Mouse (Mus musculus): ENCODE measurements at regions not wholly inside any gene's neighbourhood (a gene's known extent, or its start where the extent isn't known, plus 50 kb on each side); places are given as distances from the start of the nearest gene placed in this dataset.

DNA sequence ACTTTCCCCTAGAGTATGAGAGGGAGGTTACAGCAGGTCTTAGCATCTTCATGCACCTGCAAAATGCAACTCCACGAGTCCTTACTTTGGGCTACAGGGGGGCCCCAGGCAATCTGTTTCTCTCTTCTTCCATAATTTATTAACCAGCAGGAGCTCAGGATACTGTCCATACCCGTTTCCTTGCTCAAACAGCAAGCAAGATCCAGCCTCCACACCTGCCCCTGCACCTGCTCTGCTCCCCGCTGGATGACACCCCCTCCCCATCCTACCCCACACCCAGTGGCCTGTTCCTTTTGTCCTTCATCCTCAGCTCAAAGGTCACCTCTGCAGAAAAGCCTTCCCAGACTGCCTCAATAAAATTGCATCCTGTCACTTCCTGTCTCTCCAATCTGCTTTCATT, 56.1 kb upstream of the Shb start:
- DNase-seq (ENCODE audit: low spot score in 2 of 2), result no peak

DNA sequence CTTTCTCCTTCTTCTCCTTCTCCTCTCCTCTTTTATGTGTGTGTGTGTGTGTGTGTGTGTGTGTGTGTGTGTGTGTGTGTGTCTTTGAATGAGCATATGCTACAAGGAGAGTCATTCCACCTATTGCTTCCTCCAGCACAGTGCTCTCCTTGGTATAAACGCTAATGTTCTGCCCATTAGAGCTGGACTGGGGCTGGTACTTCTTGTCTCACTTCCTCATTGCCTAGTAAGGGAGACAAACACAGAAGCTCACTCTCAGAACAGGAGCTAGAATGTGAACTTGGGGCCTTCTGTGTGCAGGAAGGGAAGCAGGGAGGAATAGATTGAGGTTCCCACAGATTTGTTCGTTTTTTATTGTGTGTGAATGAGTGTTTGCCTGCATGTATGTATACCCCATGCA, 54.9 kb upstream of the Shb start:
- DNase-seq (ENCODE audit: low spot score in 2 of 2), result no peak

DNA sequence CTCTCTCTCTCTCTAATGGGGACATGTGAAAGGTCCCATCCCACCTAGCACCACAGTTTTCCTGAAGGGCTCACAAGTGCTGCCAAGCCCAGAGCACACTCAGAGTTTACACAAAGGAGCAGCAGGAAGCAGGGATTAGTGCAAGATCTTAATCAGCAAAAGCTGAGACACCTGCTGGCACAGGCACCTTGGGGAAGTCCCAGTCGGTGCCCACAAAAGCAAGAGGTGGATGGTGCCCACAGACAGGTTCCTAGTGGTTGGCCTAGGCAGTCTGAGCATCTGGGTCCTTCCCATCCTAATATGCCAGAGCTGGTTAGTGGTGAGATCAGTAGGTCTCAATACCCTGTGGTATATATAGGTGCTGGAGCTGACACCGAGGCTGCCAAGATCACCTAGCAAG, 54.0 kb upstream of the Shb start:
- DNase-seq (ENCODE audit: low spot score in 2 of 2), result no peak

DNA sequence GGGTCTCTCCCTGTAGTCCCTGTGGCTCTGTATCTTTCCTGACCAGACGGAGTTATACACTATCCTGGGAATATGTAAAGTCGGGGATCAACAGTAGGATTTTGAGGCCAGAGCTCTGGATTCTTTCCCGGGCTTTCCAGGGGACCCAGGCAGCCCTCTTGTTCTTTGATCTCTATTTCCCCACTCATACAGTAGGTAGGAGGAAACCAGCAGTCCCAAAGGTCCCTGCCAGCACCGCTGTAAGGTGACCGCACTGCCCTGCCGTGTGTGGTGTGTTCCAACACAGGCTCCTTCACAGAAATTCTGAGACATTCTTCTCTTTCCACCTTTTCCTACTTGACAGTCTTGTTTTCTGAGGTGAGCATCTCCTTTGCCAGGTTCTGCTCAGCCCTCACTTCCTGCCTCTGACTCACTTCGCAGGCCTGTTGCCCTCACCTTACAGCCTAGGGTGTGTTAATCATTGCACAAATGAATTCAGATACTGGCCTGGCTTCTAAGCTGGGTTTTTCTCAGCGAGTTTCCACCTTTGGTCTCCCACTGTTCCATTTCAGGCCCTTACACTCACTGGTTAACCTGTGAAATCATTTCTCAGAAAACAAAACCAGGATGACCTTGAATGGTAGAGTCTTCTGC, 53.0 kb upstream of the Shb start:
- DNase-seq (ENCODE audit: low spot score in 2 of 2), result no peak

DNA sequence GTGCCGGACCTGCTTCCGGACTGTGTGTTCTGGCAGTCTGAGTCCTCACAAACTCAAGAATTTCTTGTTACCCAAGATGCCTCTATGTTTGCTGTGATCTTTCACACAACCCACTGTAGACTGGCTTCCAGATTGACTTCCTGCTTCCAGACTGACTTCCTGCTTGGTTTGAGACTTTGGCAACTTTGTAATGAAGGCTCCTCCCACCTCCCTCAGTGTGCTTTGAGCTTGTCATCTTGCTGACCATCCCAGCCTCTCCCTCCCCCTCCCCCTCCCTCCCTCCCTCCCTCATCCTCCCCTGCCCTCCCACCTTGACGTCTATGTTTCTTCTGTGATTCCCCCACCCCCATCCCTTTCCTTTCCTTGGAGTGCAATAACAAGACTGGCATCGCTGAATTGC, 51.7 kb upstream of the Shb start:
- DNase-seq (ENCODE audit: low spot score in 2 of 2), result no peak

DNA sequence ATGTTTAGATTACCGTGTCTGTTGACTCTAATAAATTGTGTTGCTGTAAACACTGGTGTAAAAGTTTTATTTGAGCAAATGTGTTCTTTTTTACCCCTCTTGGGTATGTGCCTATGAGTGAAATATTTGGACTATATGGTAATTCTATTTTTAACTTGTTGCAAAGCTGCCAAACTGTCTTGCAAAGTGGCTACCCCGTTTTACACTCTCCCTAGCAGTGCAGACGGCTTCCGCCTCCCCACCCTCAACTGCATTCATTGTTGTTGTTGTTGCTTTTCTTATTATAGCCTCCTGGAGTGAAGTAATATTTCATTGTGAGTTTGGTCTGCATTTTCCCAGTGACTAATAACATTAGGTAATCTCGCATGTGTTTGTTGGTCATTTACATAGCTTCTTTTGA, 50.2 kb upstream of the Shb start:
- no peak for DNase-seq (ENCODE audit: low spot score in 2 of 2)
